Mouse (Mus musculus): ENCODE data around the gene Pacsin1.
"Not testable (repeated sequence)": the region's sequence is repeated elsewhere in the genome, so short reads cannot be mapped to it uniquely, and the experiment has no call there.

Pacsin1 gene

DNA sequence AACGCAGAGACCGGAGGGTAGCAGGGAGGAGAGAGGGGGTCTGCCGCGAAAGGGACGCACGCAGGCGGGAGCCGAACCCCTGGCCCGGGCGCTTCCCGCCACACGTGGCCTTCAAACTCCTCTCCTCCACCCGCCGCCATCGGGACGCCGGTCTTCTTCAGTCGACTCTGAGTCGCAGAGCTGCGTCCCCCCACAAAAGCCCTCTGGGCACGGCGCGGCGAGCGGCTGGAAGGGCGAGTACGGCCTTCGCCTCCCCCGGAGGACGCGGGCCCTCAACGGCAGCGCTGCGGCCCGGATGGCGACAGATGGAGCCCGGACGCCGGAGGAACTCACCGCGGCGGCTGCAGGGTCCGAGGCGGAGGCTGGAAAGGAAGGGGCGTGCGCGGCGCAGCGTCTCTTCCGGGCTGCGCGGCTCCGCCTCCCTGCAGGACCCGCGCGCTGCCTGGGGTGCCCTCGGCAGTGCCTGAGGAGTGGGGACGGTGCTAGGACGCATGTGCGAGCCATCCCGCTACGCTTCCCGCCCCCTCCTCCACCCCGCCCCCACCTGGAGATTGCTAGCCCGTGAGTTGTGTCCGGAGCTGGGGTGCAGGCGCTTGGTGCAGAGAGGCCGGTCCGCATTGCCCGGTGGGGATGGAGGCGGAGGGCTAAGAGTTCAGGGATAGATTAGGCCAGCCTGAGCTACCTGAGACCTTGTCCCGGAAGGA, 20.3 kb upstream of the Pacsin1 start, which contains the start of gene RPS10-NUDT3:
Gene RPS10-NUDT3, minus strand, starts transcription at position 352 of the 704 bp plus-strand sequence.
- ATAC-seq (ENCODE audit: insufficient number of reproducible peaks, low FRiP score, low TSS enrichment): peak; percentile 78

DNA sequence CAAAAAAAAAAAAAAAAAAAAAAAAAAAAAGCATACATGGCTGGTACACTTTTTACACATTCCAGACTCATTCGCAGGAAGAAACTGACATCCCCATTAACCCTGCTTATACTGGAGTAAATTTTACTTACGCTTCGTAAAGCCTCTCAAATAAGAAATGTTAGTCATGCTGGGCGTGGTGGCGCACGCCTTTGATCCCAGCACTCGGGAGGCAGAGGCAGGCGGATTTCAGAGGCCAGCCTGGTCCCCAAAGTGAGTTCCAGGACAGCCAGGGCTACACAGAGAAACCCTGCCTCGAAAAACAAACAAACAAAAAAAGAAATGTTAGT, 19.8 kb upstream of the Pacsin1 start:
- not testable (repeated sequence) for ATAC-seq (ENCODE audit: insufficient number of reproducible peaks, low FRiP score, low TSS enrichment)

- no peak for ATAC-seq (ENCODE audit: insufficient number of reproducible peaks, low FRiP score, low TSS enrichment)
Measured at GRCm38 (mm10) chr17:27636132-27637020, 18.9 kb upstream of the Pacsin1 start, which contains the start of gene Rps10. Gene Rps10, minus strand, starts transcription at chr17:27636669.

DNA sequence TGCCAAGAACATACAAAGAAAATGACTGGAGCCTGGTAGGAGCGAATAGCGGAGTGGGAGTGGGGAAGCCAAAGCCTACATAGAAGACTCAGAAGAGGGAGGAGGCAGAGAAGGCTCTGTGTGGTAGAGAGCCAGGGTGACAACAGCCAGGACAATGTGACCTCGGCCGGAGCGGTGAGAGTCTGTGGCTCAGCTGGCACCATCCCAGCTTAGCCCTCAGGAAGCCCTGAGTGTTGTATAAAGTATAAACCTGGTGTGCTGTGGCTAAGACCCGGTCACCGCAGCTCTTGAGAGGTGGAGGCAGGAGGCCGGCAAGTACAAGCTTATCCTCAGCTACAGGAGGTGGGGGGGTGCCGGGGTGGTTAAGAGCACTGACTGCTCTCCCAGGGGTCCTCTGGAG, 18.0 kb upstream of the Pacsin1 start:
- no peak for ATAC-seq (ENCODE audit: insufficient number of reproducible peaks, low FRiP score, low TSS enrichment)

- ATAC-seq (ENCODE audit: insufficient number of reproducible peaks, low FRiP score, low TSS enrichment): no peak
Measured at GRCm38 (mm10) chr17:27638921-27639332, 16.4 kb upstream of the Pacsin1 start.

- ATAC-seq (ENCODE audit: insufficient number of reproducible peaks, low FRiP score, low TSS enrichment): not testable (repeated sequence)
Measured at GRCm38 (mm10) chr17:27639851-27640250, 15.5 kb upstream of the Pacsin1 start.

DNA sequence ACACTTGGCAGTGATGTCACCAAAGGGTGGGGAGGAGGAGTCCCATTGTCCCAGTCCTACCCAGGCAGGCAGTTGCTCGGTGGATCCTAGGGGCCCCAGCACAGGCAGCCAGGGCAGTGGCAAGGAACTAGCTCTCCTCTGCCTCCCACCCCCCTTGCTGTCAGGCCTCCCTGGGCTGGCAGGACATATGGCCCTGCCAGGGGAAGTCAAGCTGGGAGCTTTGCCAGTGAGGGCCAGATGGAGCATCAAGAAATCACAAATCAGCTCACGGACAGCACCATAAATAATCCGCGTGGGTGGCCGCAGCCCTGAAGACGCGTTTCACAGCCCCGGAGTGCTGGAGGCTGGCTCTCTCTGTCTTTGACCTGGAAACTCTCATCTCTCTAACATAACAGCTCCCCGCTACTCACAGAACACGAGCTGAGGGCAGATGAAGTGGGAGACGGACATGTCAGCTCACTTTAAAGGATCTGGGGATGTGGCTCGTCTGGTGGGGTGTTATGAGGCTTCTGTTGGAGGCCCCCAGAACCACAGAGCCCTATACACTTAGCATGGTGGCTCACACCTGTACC, 12.7 kb upstream of the Pacsin1 start:
- peak; percentile 82 for ATAC-seq (ENCODE audit: insufficient number of reproducible peaks, low FRiP score, low TSS enrichment)

GRCm38 (mm10) chr17:27643101-27643500, 12.2 kb upstream of the Pacsin1 start:
- no peak for ATAC-seq (ENCODE audit: insufficient number of reproducible peaks, low FRiP score, low TSS enrichment)

DNA sequence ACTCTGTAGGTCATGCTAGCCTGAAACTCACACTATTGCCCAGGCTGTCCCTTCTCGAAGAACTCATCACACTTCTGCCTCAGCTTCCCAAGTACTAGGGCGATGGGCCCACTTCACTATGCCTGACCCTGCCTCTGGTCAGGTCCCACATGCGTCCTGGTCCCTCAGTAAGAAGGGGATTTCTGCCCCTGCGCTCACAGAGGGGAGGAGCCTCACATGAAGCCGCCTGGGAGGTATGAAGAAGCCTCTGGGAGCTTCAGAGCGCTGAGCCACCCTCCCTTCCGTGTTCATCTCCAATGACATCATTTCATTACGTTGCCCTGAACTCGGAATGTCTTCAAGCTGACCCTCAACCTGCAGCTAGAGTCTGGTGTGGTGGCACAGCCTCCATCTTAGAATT, 11.6 kb upstream of the Pacsin1 start:
- ATAC-seq (ENCODE audit: insufficient number of reproducible peaks, low FRiP score, low TSS enrichment): no peak

- no peak for ATAC-seq (ENCODE audit: insufficient number of reproducible peaks, low FRiP score, low TSS enrichment)
Measured at GRCm38 (mm10) chr17:27644572-27644971, 10.7 kb upstream of the Pacsin1 start.

GRCm38 (mm10) chr17:27645807-27646206, 9.5 kb upstream of the Pacsin1 start:
- no peak for ATAC-seq (ENCODE audit: insufficient number of reproducible peaks, low FRiP score, low TSS enrichment)

DNA sequence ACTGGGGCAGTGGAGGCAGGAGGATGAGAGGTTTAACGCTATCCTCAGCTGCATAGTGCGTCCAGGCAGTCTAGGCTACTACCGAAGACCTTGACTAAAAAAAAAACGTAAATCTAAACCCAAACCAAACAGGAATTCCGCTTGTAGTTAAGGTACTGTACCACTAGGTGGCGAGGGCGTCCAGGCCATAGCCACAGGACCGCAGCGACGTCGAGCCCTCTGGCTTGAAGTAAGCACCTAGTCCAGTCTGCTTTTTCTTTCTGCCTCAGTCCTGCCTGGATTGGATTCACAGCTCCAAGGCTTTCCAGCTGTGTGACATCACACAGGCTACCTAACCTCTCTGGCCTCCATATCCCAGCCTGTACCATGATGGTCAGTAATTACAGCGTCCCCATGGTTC, 5.1 kb upstream of the Pacsin1 start:
- ATAC-seq (ENCODE audit: insufficient number of reproducible peaks, low FRiP score, low TSS enrichment): peak; percentile 54; the same call in 1 of the 2 replicates

DNA sequence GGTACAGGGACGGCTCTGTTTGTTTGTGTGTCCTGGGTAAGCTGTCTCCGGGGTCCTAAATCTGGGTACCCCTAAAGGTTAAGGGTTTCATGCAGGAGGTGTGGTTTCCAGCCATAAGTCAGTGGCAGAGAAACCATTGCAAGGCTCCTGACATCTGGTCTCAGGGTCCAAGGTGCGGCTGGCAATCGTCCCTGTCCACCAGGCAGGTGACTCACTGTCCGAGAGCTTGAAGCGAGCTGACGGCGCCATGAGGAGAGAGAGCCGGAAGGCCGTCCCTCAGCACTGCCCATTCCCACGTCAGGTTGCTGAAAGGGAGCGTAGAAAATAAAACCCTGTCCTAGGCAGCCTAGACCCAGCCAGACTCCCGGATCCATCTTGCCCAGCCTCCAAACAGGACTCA, 4.7 kb upstream of the Pacsin1 start:
- ATAC-seq (ENCODE audit: insufficient number of reproducible peaks, low FRiP score, low TSS enrichment): no peak

- no peak for ATAC-seq (ENCODE audit: insufficient number of reproducible peaks, low FRiP score, low TSS enrichment)
Measured at GRCm38 (mm10) chr17:27652046-27652790, 3.1 kb upstream of the Pacsin1 start.

- ATAC-seq (ENCODE audit: insufficient number of reproducible peaks, low FRiP score, low TSS enrichment): no peak
Measured at GRCm38 (mm10) chr17:27653253-27653959, 1.9 kb upstream of the Pacsin1 start.

DNA sequence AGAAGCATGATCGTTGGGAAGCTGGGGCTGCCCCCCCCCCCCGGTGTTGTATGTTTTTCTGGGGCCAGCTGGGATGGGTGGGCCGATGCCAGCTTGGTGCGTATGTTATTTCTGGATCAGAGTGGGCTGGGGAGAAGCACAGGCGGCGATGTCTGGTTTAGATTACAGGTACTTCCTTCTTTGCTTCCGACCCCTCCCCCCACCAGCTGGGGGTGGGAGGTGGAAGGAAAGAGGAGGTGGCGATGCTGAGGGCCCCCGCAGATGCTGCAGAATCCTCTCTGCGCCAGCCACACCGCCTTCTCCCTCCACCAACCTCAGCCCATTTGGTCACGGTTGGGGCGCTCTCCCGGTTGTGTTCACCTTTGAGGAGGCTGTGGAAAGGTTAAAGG, 696 bp downstream of the Pacsin1 start:
- ATAC-seq (ENCODE audit: insufficient number of reproducible peaks, low FRiP score, low TSS enrichment): no peak

DNA sequence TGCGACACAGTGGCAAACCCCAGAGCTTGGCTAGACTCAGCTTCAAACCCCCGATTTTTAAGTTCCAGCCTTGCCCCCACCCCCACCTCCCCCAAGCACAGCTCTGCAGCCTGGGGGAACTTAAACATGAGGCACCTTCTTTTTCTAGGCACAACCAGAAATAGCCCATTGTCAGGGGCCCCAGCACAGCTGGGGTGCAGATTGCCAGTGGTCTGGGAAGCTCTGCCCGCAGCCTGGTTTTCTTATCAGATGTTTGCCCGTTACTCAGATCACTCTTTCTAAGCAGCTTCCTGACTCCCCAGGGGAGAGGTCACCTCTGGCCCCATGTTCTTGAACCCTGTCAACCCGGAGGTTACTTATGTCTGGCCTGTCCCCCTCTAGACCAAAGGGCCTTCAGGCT, 1.1 kb downstream of the Pacsin1 start:
- no peak for ATAC-seq (ENCODE audit: insufficient number of reproducible peaks, low FRiP score, low TSS enrichment)

GRCm38 (mm10) chr17:27657123-27657522, 1.8 kb downstream of the Pacsin1 start:
- 0 out of 2 replicates have a peak, but pooled peaks have one; percentile 34 for ATAC-seq (ENCODE audit: insufficient number of reproducible peaks, low FRiP score, low TSS enrichment)

DNA sequence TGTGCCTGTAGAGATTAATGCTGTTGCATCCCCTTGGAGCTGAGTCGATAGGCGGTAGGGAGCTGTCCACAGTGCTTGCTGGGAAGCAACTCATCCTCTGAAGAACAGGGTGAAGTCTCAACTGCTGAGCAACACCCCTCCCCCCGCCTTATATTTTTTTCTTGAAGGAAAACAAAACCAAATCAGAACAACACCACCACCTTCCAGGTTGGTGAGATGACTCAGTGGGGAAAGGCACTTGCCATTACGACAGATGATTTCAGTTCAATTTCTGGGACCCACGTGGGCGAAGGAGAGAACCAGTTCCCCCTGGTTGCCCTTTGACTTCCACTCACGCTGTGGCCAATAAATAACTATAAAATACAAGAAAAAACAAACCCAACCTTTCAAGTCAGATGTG, 3.5 kb downstream of the Pacsin1 start:
- no peak for ATAC-seq (ENCODE audit: insufficient number of reproducible peaks, low FRiP score, low TSS enrichment)

- ATAC-seq (ENCODE audit: insufficient number of reproducible peaks, low FRiP score, low TSS enrichment): no peak
Measured at GRCm38 (mm10) chr17:27671720-27672119, 16.4 kb downstream of the Pacsin1 start.
